Mouse (Mus musculus) left cerebral cortex, postnatal 36 days (tissue): ENCODE data around the gene Tead1. TPM values are rescaled to one million over a fixed set of nuclear protein-coding genes. Genes with fewer than 3 reads are reported as not detected.

Experiments used
- DNase-seq, 2 experiments: peaks; one replicate each; pipeline ENCODE4 v3.0.0; 2021 to 2022; ENCODE audit warnings: low spot score in 2 of 2, mixed read lengths in 1 of 2
- intact Hi-C: fragments of 180-260 bp; cut with DNase I; formaldehyde crosslinking; loops from one replicate; pipeline ENCODE4 v1.15.1; 2025
- total RNA-seq, 2 experiments: library from RNA; stranded (reverse); gene quantifications; 2 replicates each; pipeline ENCODE4 v1.2.3; 2021

The Tead1 gene
- 10 to 100 TPM; 12.6 to 15.8 TPM for total RNA-seq

- intact Hi-C loops: loop anchor here (2.0 to 10.0 kb wide), 2 partner anchors 186 to 204 kb away; no protein-coding TSS in a partner anchor
Measured at GRCm38 (mm10) chr7:112679171-112679512, at the start of gene Tead1. Gene Tead1 (plus strand): TSS chr7:112679318.

GRCm38 (mm10) chr7:112634505-112635213 is 44.5 kb upstream of the Tead1 start:
- intact Hi-C loops: no loop called here
- DNase-seq: no peak

More at GRCm38 (mm10) chr7:112679171-112679512, at the start of gene Tead1:
- DNase-seq: peak; percentile 91 to 93

GRCm38 (mm10) chr7:112635936-112636335 is 43.2 kb upstream of the Tead1 start:
- DNase-seq: no peak
- intact Hi-C loops: no loop called here

GRCm38 (mm10) chr7:112643866-112644543 is 35.1 kb upstream of the Tead1 start:
- intact Hi-C loops: no loop called here
- no peak for DNase-seq

GRCm38 (mm10) chr7:112644701-112645100 is 34.4 kb upstream of the Tead1 start:
- no peak for DNase-seq
- intact Hi-C loops: no loop called here

GRCm38 (mm10) chr7:112645724-112646123 is 33.4 kb upstream of the Tead1 start:
- intact Hi-C loops: no loop called here
- DNase-seq: no peak

- intact Hi-C loops: no loop called here
Measured at GRCm38 (mm10) chr7:112647417-112647816, 31.7 kb upstream of the Tead1 start.

GRCm38 (mm10) chr7:112656141-112656662 is 22.9 kb upstream of the Tead1 start:
- intact Hi-C loops: no loop called here
- DNase-seq: no peak

More at GRCm38 (mm10) chr7:112647417-112647816, 31.7 kb upstream of the Tead1 start:
- no peak for DNase-seq

- no peak for DNase-seq
- intact Hi-C loops: no loop called here
Measured at GRCm38 (mm10) chr7:112658939-112659338, 20.2 kb upstream of the Tead1 start.

- intact Hi-C loops: no loop called here
Measured at GRCm38 (mm10) chr7:112659816-112660215, 19.3 kb upstream of the Tead1 start.

GRCm38 (mm10) chr7:112660325-112660724 is 18.8 kb upstream of the Tead1 start:
- no peak for DNase-seq
- intact Hi-C loops: no loop called here

More at GRCm38 (mm10) chr7:112659816-112660215, 19.3 kb upstream of the Tead1 start:
- no peak for DNase-seq

GRCm38 (mm10) chr7:112662398-112663313 is 16.5 kb upstream of the Tead1 start:
- intact Hi-C loops: no loop called here
- no peak for DNase-seq

- peak; percentile 60 to 63 for DNase-seq
- intact Hi-C loops: no loop called here
Measured at GRCm38 (mm10) chr7:112663314-112663966, 15.7 kb upstream of the Tead1 start.

- intact Hi-C loops: loop anchor here (10.0 kb wide), 1 partner anchor 195 kb away; no protein-coding TSS in a partner anchor
- no peak for DNase-seq
Measured at GRCm38 (mm10) chr7:112669993-112670392, 9.1 kb upstream of the Tead1 start.

GRCm38 (mm10) chr7:112678418-112679170 is 524 bp upstream of the Tead1 start:
- intact Hi-C loops: loop anchor here (2.0 to 10.0 kb wide), 2 partner anchors 186 to 204 kb away; no protein-coding TSS in a partner anchor
- peak in 1 of 2 experiments; percentile 16 for DNase-seq

GRCm38 (mm10) chr7:112679513-112680245 is 561 bp downstream of the Tead1 start:
- intact Hi-C loops: loop anchor here (2.0 to 10.0 kb wide), 3 partner anchors 143 to 205 kb away; no protein-coding TSS in a partner anchor
- DNase-seq: peak; percentile 60 to 62

GRCm38 (mm10) chr7:112680498-112681251 is 1.6 kb downstream of the Tead1 start:
- DNase-seq: peak; percentile 24 to 28
- intact Hi-C loops: loop anchor here (5.0 kb wide), 1 partner anchor 142 kb away; no protein-coding TSS in a partner anchor
